Mouse (Mus musculus): ENCODE results near the gene Tmem135. TPM values are rescaled to one million over a fixed set of nuclear protein-coding genes. Genes with fewer than 3 reads are reported as not detected.
"Not testable (repeated sequence)": the region's sequence is repeated elsewhere in the genome, so short reads cannot be mapped to it uniquely, and the experiment has no call there.

Tmem135 gene
- polyA plus RNA-seq, 1 experiment from 2014 or later, result 28.8 TPM

DNA sequence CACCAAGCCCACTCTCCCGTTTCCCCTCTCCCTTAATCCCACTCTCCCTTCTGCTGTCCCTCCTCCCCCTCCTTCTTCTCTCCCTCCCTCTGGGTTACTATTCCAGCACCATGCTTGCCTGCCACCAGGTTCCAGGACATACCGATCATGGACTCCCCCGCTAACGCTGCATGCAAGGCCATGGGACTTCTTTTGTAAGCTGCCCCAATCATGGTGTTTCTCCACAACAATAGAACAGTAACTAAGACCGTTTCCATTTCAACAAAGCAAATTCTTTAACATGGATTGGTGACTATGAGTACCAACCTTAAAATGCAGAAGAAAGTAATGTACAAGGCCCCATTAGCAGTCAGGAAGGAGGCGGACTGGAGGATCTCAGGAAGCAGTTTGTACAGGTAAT is 97.2 kb downstream of the Tmem135 start:
- Histone ChIP-seq H3K9me3 (replicated peaks; ENCODE audit: control insufficient read depth, low read length, poor library complexity, severe bottlenecking) (no peaks in the 10 kb centered on the region), H3K27me3 (ENCODE audit: control insufficient read depth, insufficient read depth, low read depth, low read length) (no peaks in the 10 kb centered on the region), H3K9ac (ENCODE audit: low read depth, low read length) (no peak overlapping the region), H3K4me2 (ENCODE audit: low read length) (no peak overlapping the region), H3K36me3 (ENCODE audit: control insufficient read depth, insufficient read depth, low read length) (0 out of 2 replicates have a peak, but pooled peaks cover 2% of the 10 kb centered on the region), H3K4me3 (ENCODE audit: low read depth, low read length) (no peak overlapping the region), H3K27ac (ENCODE audit: low read length) (no peak overlapping the region), H3K4me1 (ENCODE audit: control insufficient read depth, insufficient read depth, low read length) (no peaks in the 10 kb centered on the region)
- WGBS, result 77% methylated on average over 6 of the region's 6 CpGs
- no peak for ATAC-seq

DNA sequence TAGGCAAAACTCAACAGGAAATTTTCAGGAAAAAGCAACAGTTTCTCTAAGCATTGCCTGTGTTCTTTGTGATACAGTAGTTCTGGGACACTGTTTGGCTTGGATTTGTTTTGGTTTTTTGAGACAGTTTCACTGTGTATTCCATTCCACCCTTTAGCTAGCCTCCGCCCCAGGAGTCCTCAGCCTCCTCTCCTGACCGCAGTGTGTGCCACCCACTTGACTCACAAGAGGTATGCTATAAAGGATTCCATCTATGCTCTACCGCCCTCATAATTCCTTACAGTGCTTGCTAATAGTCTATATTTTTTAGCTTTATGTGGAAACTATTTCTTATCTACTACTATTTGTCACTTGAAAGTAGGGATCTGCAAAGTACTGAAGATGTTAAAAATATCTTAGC is 99.1 kb downstream of the Tmem135 start:
- WGBS, result 92% methylated on average over 3 of the region's 3 CpGs
- H3K9ac ChIP-seq (ENCODE audit: low read depth, low read length), result no peak overlapping the region
- H3K27ac ChIP-seq (ENCODE audit: low read length), result no peak overlapping the region
- H3K36me3 ChIP-seq (ENCODE audit: control insufficient read depth, insufficient read depth, low read length), result 0 out of 2 replicates have a peak, but pooled peaks cover 2% of the 10 kb centered on the region
- H3K4me3 ChIP-seq (ENCODE audit: low read depth, low read length), result no peak overlapping the region
- H3K27me3 ChIP-seq (ENCODE audit: control insufficient read depth, insufficient read depth, low read depth, low read length), result no peaks in the 10 kb centered on the region
- ATAC-seq, result no peak
- H3K4me2 ChIP-seq (ENCODE audit: low read length), result no peak overlapping the region
- H3K9me3 ChIP-seq (replicated peaks; ENCODE audit: control insufficient read depth, low read length, poor library complexity, severe bottlenecking), result no peaks in the 10 kb centered on the region
- no peaks in the 10 kb centered on the region for H3K4me1 ChIP-seq (ENCODE audit: control insufficient read depth, insufficient read depth, low read length)

DNA sequence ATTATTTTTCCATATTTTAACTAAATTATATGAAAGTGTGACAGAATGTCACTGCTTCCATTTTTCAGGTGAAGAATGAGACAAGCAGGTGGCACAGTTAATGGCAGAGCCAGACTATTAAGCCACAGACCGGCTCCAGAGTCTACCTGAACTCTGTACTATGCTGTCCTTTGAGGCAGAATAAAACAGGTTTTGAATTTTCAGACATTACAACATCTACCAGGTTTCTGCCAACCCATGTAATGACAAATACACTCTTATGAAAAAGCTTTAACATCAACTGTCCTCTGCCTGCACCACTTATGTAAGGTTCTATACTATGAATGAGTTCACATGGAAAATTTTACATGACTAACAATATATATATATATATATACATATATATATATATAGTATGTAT is 100.3 kb downstream of the Tmem135 start:
- Histone ChIP-seq H3K4me2 (ENCODE audit: low read length) (no peak overlapping the region), H3K9ac (ENCODE audit: low read depth, low read length) (no peak overlapping the region), H3K27me3 (ENCODE audit: control insufficient read depth, insufficient read depth, low read depth, low read length) (no peaks in the 10 kb centered on the region), H3K36me3 (ENCODE audit: control insufficient read depth, insufficient read depth, low read length) (0 out of 2 replicates have a peak, but pooled peaks cover 2% of the 10 kb centered on the region), H3K4me1 (ENCODE audit: control insufficient read depth, insufficient read depth, low read length) (no peaks in the 10 kb centered on the region), H3K27ac (ENCODE audit: low read length) (no peak overlapping the region), H3K4me3 (ENCODE audit: low read depth, low read length) (no peak overlapping the region), H3K9me3 (replicated peaks; ENCODE audit: control insufficient read depth, low read length, poor library complexity, severe bottlenecking) (no peaks in the 10 kb centered on the region)
- ATAC-seq, result no peak
- 84% methylated on average over 1 of the region's 1 CpGs for WGBS

DNA sequence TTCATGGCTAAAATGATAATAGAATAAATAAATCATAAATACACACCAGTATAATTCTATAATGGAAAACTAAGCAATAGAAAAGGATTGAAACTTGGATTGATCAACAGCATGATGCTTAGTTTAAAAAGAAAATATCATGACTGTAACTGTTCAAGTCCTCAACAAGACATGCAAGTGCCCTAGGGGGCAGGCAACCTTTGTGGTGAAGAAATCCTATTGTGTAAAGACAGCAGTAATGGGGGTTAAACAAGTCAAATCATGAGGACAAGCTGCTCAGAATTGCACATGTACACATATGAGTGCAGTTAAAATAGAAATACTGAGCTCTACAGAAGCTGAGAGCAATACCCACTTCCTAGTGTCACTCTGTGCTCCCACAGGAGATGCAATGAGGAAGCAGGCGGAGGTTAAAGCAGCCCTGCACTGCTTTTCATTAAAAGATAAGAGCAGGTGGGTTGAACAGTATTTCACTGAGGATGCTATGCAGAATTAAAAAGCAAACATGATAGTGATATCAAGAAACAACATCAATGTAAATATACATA is 105.0 kb downstream of the Tmem135 start:
- Histone ChIP-seq H3K4me1 (ENCODE audit: control insufficient read depth, insufficient read depth, low read length) (0 out of 2 replicates have a peak, but pooled peaks cover 2% of the 10 kb centered on the region), H3K9me3 (replicated peaks; ENCODE audit: control insufficient read depth, low read length, poor library complexity, severe bottlenecking) (no peaks in the 10 kb centered on the region), H3K4me3 (ENCODE audit: low read depth, low read length) (no peak overlapping the region), H3K27me3 (ENCODE audit: control insufficient read depth, insufficient read depth, low read depth, low read length) (no peaks in the 10 kb centered on the region), H3K9ac (ENCODE audit: low read depth, low read length) (no peak overlapping the region), H3K4me2 (ENCODE audit: low read length) (no peak overlapping the region), H3K27ac (ENCODE audit: low read length) (no peak overlapping the region), H3K36me3 (ENCODE audit: control insufficient read depth, insufficient read depth, low read length) (0 out of 2 replicates have a peak, but pooled peaks cover 2% of the 10 kb centered on the region)
- 69% methylated on average over 1 of the region's 1 CpGs for WGBS
- ATAC-seq, result no peak

DNA sequence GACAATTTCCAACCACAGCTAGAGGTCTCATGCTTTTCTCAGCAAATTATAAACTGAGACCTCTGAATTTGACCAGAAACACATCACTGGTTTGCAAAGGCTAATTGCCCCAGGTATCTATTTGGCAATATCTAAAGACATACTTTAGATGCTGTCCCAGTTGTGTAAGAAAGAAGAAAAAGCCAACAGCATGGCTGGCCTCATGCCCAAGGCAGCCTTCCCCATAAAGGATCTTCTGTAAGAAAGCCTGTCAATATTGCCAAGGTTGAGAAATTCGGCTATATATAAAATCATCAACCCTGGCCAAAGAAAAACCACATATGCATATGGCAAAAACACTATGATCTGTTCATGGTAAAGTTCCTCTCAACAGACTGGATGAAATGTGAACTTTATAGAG is 107.1 kb downstream of the Tmem135 start:
- H3K4me3 ChIP-seq (ENCODE audit: low read depth, low read length), result no peak overlapping the region
- H3K4me1 ChIP-seq (ENCODE audit: control insufficient read depth, insufficient read depth, low read length), result 0 out of 2 replicates have a peak, but pooled peaks cover 2% of the 10 kb centered on the region
- no peaks in the 10 kb centered on the region for H3K27me3 ChIP-seq (ENCODE audit: control insufficient read depth, insufficient read depth, low read depth, low read length)
- no peak overlapping the region for H3K4me2 ChIP-seq (ENCODE audit: low read length)
- H3K9ac ChIP-seq (ENCODE audit: low read depth, low read length), result no peak overlapping the region
- ATAC-seq, result no peak
- H3K27ac ChIP-seq (ENCODE audit: low read length), result no peak overlapping the region
- no peaks in the 10 kb centered on the region for H3K9me3 ChIP-seq (replicated peaks; ENCODE audit: control insufficient read depth, low read length, poor library complexity, severe bottlenecking)
- no peaks in the 10 kb centered on the region for H3K36me3 ChIP-seq (ENCODE audit: control insufficient read depth, insufficient read depth, low read length)
- 89% methylated on average over 1 of the region's 1 CpGs for WGBS

DNA sequence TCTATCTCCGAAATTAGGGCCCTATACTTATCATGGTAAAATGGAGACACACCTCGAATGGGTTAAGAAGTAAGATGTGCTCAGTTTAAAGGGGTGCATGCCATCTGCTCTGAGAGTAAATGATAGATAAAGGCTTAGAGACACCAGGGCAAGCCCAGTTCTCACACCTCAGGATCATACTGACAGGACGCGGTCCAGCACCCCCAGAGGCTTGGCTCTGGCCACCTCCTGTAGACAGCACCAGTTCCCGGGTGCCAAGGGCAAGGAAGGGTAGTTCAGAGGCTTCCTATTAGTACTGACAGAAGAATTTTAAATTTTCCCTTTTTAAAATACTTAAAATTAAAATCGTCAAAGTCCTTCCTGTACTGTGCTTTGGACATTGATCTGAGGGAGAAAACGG is 121.4 kb downstream of the Tmem135 start:
- Histone ChIP-seq H3K27me3 (ENCODE audit: control insufficient read depth, insufficient read depth, low read depth, low read length) (no peaks in the 10 kb centered on the region), H3K9ac (ENCODE audit: low read depth, low read length) (no peak overlapping the region), H3K36me3 (ENCODE audit: control insufficient read depth, insufficient read depth, low read length) (no peaks in the 10 kb centered on the region), H3K4me2 (ENCODE audit: low read length) (no peak overlapping the region), H3K9me3 (replicated peaks; ENCODE audit: control insufficient read depth, low read length, poor library complexity, severe bottlenecking) (no peaks in the 10 kb centered on the region), H3K4me1 (ENCODE audit: control insufficient read depth, insufficient read depth, low read length) (no peaks in the 10 kb centered on the region), H3K4me3 (ENCODE audit: low read depth, low read length) (no peak overlapping the region), H3K27ac (ENCODE audit: low read length) (no peak overlapping the region)
- ATAC-seq, result no peak
- 93% methylated on average over 7 of the region's 7 CpGs for WGBS

DNA sequence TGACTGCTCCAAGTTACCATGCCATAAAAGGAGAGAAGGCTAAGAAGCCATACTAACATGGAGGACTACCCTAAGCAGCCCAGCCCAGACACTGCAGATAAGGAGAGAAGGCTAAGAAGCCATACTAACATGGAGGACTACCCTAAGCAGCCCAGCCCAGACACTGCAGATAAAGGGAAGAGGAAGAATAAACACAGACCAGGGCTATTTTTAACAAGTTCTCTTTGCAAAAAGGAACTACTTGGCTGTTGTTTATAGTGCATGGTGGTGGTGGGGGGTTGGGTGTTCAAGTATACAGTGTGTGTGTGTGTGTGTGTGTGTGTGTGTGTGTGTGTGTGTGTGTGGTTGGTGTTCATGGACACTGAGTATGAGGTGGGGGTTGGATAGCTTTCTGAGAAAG is 133.6 kb downstream of the Tmem135 start:
- H3K9me3 ChIP-seq (replicated peaks; ENCODE audit: control insufficient read depth, low read length, poor library complexity, severe bottlenecking); H3K9ac ChIP-seq (ENCODE audit: low read depth, low read length); H3K4me3 ChIP-seq (ENCODE audit: low read depth, low read length); H3K4me1 ChIP-seq (ENCODE audit: control insufficient read depth, insufficient read depth, low read length); H3K36me3 ChIP-seq (ENCODE audit: control insufficient read depth, insufficient read depth, low read length); H3K4me2 ChIP-seq (ENCODE audit: low read length); ATAC-seq; H3K27me3 ChIP-seq (ENCODE audit: control insufficient read depth, insufficient read depth, low read depth, low read length); H3K27ac ChIP-seq (ENCODE audit: low read length): not testable (repeated sequence)

DNA sequence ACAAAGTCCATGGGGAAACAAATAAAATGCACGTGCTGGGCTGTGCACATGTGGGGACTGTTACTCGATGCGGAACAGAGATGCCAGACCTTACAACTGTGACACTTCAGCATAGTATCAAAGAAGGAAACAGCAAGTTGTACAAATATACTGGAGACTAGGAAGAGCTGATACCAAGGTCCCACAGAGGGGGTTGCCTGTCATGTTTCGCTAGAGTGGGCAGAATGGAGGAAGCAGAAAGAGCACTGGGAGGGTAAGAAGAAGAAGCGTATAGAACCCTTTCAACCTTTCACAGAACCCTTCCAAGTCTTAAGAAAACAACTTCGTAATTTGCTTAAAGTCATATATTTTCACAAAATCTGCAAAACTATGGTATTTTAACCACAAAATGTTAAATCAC is 134.2 kb downstream of the Tmem135 start:
- no peaks in the 10 kb centered on the region for H3K4me1 ChIP-seq (ENCODE audit: control insufficient read depth, insufficient read depth, low read length)
- H3K4me2 ChIP-seq (ENCODE audit: low read length), result no peak overlapping the region
- H3K4me3 ChIP-seq (ENCODE audit: low read depth, low read length), result no peak overlapping the region
- H3K9ac ChIP-seq (ENCODE audit: low read depth, low read length), result no peak overlapping the region
- WGBS, result 93% methylated on average over 6 of the region's 6 CpGs
- ATAC-seq, result no peak
- no peaks in the 10 kb centered on the region for H3K9me3 ChIP-seq (replicated peaks; ENCODE audit: control insufficient read depth, low read length, poor library complexity, severe bottlenecking)
- H3K27me3 ChIP-seq (ENCODE audit: control insufficient read depth, insufficient read depth, low read depth, low read length), result no peaks in the 10 kb centered on the region
- H3K36me3 ChIP-seq (ENCODE audit: control insufficient read depth, insufficient read depth, low read length), result no peaks in the 10 kb centered on the region
- no peak overlapping the region for H3K27ac ChIP-seq (ENCODE audit: low read length)

DNA sequence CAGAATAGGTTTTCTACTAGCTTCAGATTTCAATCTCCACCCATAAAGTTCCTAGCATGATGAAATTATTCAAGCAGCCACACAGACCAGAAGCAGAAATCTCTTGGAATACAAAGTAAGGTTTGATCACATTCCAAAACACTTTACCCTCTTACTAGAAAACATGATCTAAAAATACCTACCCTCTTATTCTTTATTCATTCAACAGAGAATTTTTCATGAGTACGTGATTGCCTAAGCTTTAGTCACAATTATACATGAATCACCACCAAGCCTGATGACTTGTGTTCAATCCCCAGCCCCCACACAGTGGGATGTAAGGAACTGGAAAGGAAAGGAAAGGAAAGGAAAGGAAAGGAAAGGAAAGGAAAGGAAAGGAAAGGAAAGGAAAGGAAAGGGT is 136.5 kb downstream of the Tmem135 start:
- no peaks in the 10 kb centered on the region for H3K36me3 ChIP-seq (ENCODE audit: control insufficient read depth, insufficient read depth, low read length)
- no peak overlapping the region for H3K27ac ChIP-seq (ENCODE audit: low read length)
- no peak overlapping the region for H3K4me3 ChIP-seq (ENCODE audit: low read depth, low read length)
- H3K4me1 ChIP-seq (ENCODE audit: control insufficient read depth, insufficient read depth, low read length), result no peaks in the 10 kb centered on the region
- 83% methylated on average over 1 of the region's 1 CpGs for WGBS
- no peak overlapping the region for H3K4me2 ChIP-seq (ENCODE audit: low read length)
- H3K27me3 ChIP-seq (ENCODE audit: control insufficient read depth, insufficient read depth, low read depth, low read length), result no peaks in the 10 kb centered on the region
- H3K9me3 ChIP-seq (replicated peaks; ENCODE audit: control insufficient read depth, low read length, poor library complexity, severe bottlenecking), result no peaks in the 10 kb centered on the region
- no peak overlapping the region for H3K9ac ChIP-seq (ENCODE audit: low read depth, low read length)
- no peak for ATAC-seq
